Mouse (Mus musculus) intestine, postnatal 0 days (tissue): ENCODE measurements at regions not wholly inside any gene's neighbourhood (a gene's known extent, or its start where the extent isn't known, plus 50 kb on each side); places are given as distances from the start of the nearest gene placed in this dataset.

Experiments used
- ATAC-seq: fragments of 200-750 bp; cut with Nextera tagmentation; 2 replicates; pipeline ENCODE4 v1.8.0; 2017; ENCODE audit warnings: mild to moderate bottlenecking, moderate TSS enrichment, moderate library complexity
- H3K27ac ChIP-seq: fragments of 300-500 bp; sonication (generic); 2 replicates; pipeline ENCODE4 v1.5.1; 2014; ENCODE audit warnings: mild to moderate bottlenecking, low read depth, low read length, moderate library complexity
- H3K27me3 ChIP-seq: fragments of 300-500 bp; sonication (generic); replicated peaks from 2 replicates; pipeline ENCODE4 v1.6.1; 2014; ENCODE audit warnings: low read length, mixed read lengths; ENCODE audit not compliant: control insufficient read depth, insufficient read depth
- H3K36me3 ChIP-seq: fragments of 300-500 bp; sonication (generic); 2 replicates; pipeline ENCODE4 v1.6.1; 2014; ENCODE audit warnings: mild to moderate bottlenecking, moderate library complexity; ENCODE audit not compliant: control insufficient read depth, insufficient read depth
- H3K4me1 ChIP-seq: fragments of 300-500 bp; sonication (generic); replicated peaks from 2 replicates; pipeline ENCODE4 v1.6.1; 2014; ENCODE audit warnings: antibody characterized with exemption, low read length, mixed read lengths; ENCODE audit not compliant: control insufficient read depth, insufficient read depth
- H3K4me2 ChIP-seq: fragments of 300-500 bp; sonication (generic); replicated peaks from 2 replicates; pipeline ENCODE4 v1.6.1; 2014; ENCODE audit warnings: low read depth, mild to moderate bottlenecking, moderate library complexity
- H3K4me3 ChIP-seq: fragments of 300-500 bp; sonication (generic); 2 replicates; pipeline ENCODE4 v1.5.1; 2014; ENCODE audit warnings: low read depth, low read length
- H3K9ac ChIP-seq: fragments of 300-500 bp; sonication (generic); 2 replicates; pipeline ENCODE4 v1.6.1; 2014; ENCODE audit warnings: mild to moderate bottlenecking, low read depth, low read length
- H3K9me3 ChIP-seq: fragments of 300-500 bp; sonication (generic); 2 replicates; pipeline ENCODE4 v1.6.1; 2016; ENCODE audit warnings: mixed run types; ENCODE audit not compliant: control insufficient read depth
- CTCF ChIP-seq: sonication (generic); IDR thresholded peaks from 2 replicates; pipeline ENCODE4 v1.5.1; 2016; ENCODE audit warnings: low read depth, mild to moderate bottlenecking, control low read depth, antibody characterized with exemption, moderate library complexity
- whole genome bisulfite sequencing: fragments of 180-500 bp; shearing (Covaris S2); extraction: QIAGEN DNeasy Blood & Tissue Kit; methylation state at CpG from one replicate; pipeline ENCODE4 v1.1.7; 2014; 5-methylcytosine and 5-hydroxymethylcytosine counted together

- Histone ChIP-seq H3K36me3 (no peaks in the 10 kb centered on the region), H3K4me1 (0 out of 2 replicates have a peak, but pooled peaks cover 9% of the 10 kb centered on the region), H3K27me3 (no peaks in the 10 kb centered on the region), H3K4me2 (peak overlapping the region; percentile 45), H3K27ac (0 out of 2 replicates have a peak overlapping the region, but pooled peaks have one; percentile 10), H3K4me3 (no peak overlapping the region), H3K9ac (no peak overlapping the region), H3K9me3 (no peaks in the 10 kb centered on the region)
- ATAC-seq: peak; percentile 45
- TF ChIP-seq CTCF: no peak
- WGBS: 17% methylated on average over 7 of the region's 7 CpGs
Measured at GRCm38 (mm10) chr13:28417431-28417928, 160.2 kb downstream of the Gm11361 start.

- Histone ChIP-seq H3K9me3 (no peaks in the 10 kb centered on the region), H3K27ac (no peak overlapping the region), H3K9ac (no peak overlapping the region), H3K4me3 (no peak overlapping the region), H3K36me3 (no peaks in the 10 kb centered on the region), H3K27me3 (no peaks in the 10 kb centered on the region), H3K4me1 (0 out of 2 replicates have a peak, but pooled peaks cover 9% of the 10 kb centered on the region), H3K4me2 (peak overlapping the region; percentile 45; the same call in 1 of the 2 replicates)
- no peak for ATAC-seq
- whole genome bisulfite sequencing: 44% methylated on average over 8 of the region's 8 CpGs
- TF ChIP-seq CTCF: no peak
Measured at GRCm38 (mm10) chr13:28416887-28417286, 159.6 kb downstream of the Gm11361 start.

- H3K27ac ChIP-seq: no peak overlapping the region
Measured at GRCm38 (mm10) chr13:28416231-28416630, 158.9 kb downstream of the Gm11361 start.

GRCm38 (mm10) chr13:28415769-28416168 is 158.4 kb downstream of the Gm11361 start:
- no peak overlapping the region for H3K4me2 ChIP-seq
- H3K36me3 ChIP-seq: no peaks in the 10 kb centered on the region
- no peak for TF ChIP-seq CTCF
- H3K27ac ChIP-seq: no peak overlapping the region
- H3K4me3 ChIP-seq: no peak overlapping the region
- no peak for ATAC-seq
- H3K4me1 ChIP-seq: 0 out of 2 replicates have a peak, but pooled peaks cover 9% of the 10 kb centered on the region
- WGBS: 59% methylated on average over 1 of the region's 1 CpGs
- H3K9me3 ChIP-seq: no peaks in the 10 kb centered on the region
- no peaks in the 10 kb centered on the region for H3K27me3 ChIP-seq
- no peak overlapping the region for H3K9ac ChIP-seq

More at GRCm38 (mm10) chr13:28416231-28416630, 158.9 kb downstream of the Gm11361 start:
- Histone ChIP-seq H3K36me3 (no peaks in the 10 kb centered on the region), H3K4me1 (0 out of 2 replicates have a peak, but pooled peaks cover 9% of the 10 kb centered on the region), H3K27me3 (no peaks in the 10 kb centered on the region), H3K9me3 (no peaks in the 10 kb centered on the region), H3K4me2 (no peak overlapping the region), H3K4me3 (no peak overlapping the region), H3K9ac (no peak overlapping the region)
- 37% methylated on average over 6 of the region's 6 CpGs for WGBS
- ATAC-seq: no peak
- TF ChIP-seq CTCF: no peak

GRCm38 (mm10) chr13:28410324-28410723 is 153.0 kb downstream of the Gm11361 start:
- Histone ChIP-seq H3K27ac (no peak overlapping the region), H3K9me3 (no peaks in the 10 kb centered on the region), H3K27me3 (no peaks in the 10 kb centered on the region), H3K36me3 (no peaks in the 10 kb centered on the region), H3K4me2 (no peak overlapping the region), H3K4me3 (no peak overlapping the region), H3K9ac (no peak overlapping the region), H3K4me1 (no peaks in the 10 kb centered on the region)
- TF ChIP-seq CTCF: no peak
- no peak for ATAC-seq
- 77% methylated on average over 2 of the region's 2 CpGs for WGBS

- TF ChIP-seq CTCF: no peak
- H3K9me3 ChIP-seq: no peaks in the 10 kb centered on the region
- H3K36me3 ChIP-seq: no peaks in the 10 kb centered on the region
- no peak overlapping the region for H3K4me2 ChIP-seq
- H3K4me1 ChIP-seq: no peaks in the 10 kb centered on the region
- ATAC-seq: no peak
- H3K27ac ChIP-seq: no peak overlapping the region
- H3K9ac ChIP-seq: no peak overlapping the region
- H3K4me3 ChIP-seq: no peak overlapping the region
- H3K27me3 ChIP-seq: no peaks in the 10 kb centered on the region
- 84% methylated on average over 1 of the region's 1 CpGs for WGBS
Measured at GRCm38 (mm10) chr13:28409609-28409902, 152.2 kb downstream of the Gm11361 start.
